ENCODE assay signal across 8 mouse cellular contexts in the genomic region with DNA sequence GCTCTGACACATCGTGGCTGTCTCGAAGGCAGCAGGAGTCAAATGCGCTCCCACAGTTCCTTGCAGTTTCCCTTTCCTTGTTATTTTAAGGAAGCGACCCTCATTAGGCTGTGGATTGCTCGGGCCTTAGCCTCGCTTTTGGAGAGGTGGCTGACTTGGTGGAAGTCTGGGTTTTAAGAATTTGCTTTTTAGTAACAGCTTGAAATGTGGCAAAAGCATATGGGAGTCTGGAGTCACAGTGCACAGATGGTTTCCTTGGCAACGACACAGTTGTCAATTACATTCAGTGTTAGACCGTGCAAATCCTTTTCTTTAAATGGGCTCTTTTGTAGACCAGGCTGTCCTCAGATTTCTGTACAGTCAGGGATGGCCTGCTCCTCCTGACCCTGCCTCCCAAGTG. TPM values are rescaled to one million over a fixed set of nuclear protein-coding genes. Genes with fewer than 3 reads are reported as not detected.
A peak's percentile ranks its signal among the peaks of the same experiment; 100 is the strongest.
DNase-seq lines count a peak whose midpoint lies in the region; ATAC-seq and TF ChIP-seq lines count a peak whose summit lies in the region.

No protein-coding gene starts in this region.

- peak overlapping the region; percentile 90 for H3K4me3 ChIP-seq in heart, embryonic 15.5 days
- peak overlapping the region; percentile 67 to 89 for H3K4me3 ChIP-seq in ES-E14 (ENCODE audit: insufficient read depth in 1 of 2, low read depth in 1 of 2, low read length in 2 of 2, poor library complexity in 1 of 2, severe bottlenecking in 1 of 2)
- H3K4me3 ChIP-seq in forebrain, embryonic 12.5 days (replicated peaks) = peak overlapping the region; percentile 99
- H3K4me3 ChIP-seq in liver, embryonic 11.5 days (ENCODE audit: low read depth, low read length) = peak overlapping the region; percentile 92

- H3K36me3 ChIP-seq in heart, embryonic 15.5 days = peaks cover 34% of the 10 kb centered on the region
- peaks cover 26% of the 10 kb centered on the region for H3K36me3 ChIP-seq in ES-E14 (ENCODE audit: control insufficient read depth, insufficient read depth, low read length, poor library complexity, severe bottlenecking)
- H3K36me3 ChIP-seq in forebrain, embryonic 12.5 days (replicated peaks) = peaks cover 33% of the 10 kb centered on the region
- peaks cover 26% of the 10 kb centered on the region for H3K36me3 ChIP-seq in liver, embryonic 11.5 days (ENCODE audit: control insufficient read depth, insufficient read depth, low read length)

- no peaks in the 10 kb centered on the region for H3K9me3 ChIP-seq in heart, embryonic 15.5 days (replicated peaks)
- no peaks in the 10 kb centered on the region for H3K9me3 ChIP-seq in ES-E14 (ENCODE audit: control insufficient read depth, insufficient read depth, low read depth, low read length)
- no peaks in the 10 kb centered on the region for H3K9me3 ChIP-seq in forebrain, embryonic 12.5 days
- H3K9me3 ChIP-seq in liver, embryonic 11.5 days (ENCODE audit: control insufficient read depth, low read length) = no peaks in the 10 kb centered on the region

- peak overlapping the region; percentile 88 for H3K27ac ChIP-seq in heart, embryonic 15.5 days
- H3K27ac ChIP-seq in ES-E14 (ENCODE audit: insufficient read depth, low read depth, low read length, poor library complexity, severe bottlenecking) = no peak overlapping the region
- peak overlapping the region; percentile 87 for H3K27ac ChIP-seq in forebrain, embryonic 12.5 days
- peak overlapping the region; percentile 94; the same call in 1 of the 2 replicates for H3K27ac ChIP-seq in liver, embryonic 11.5 days (ENCODE audit: low read depth, low read length)

- H3K4me2 ChIP-seq in heart, embryonic 15.5 days = peak overlapping the region; percentile 85
- H3K4me2 ChIP-seq in forebrain, embryonic 12.5 days = peak overlapping the region; percentile 91
- peak overlapping the region; percentile 62 for H3K4me2 ChIP-seq in liver, embryonic 11.5 days

- H3K4me1 ChIP-seq in heart, embryonic 15.5 days (replicated peaks) = peaks cover 15% of the 10 kb centered on the region
- H3K4me1 ChIP-seq in ES-E14 (ENCODE audit: control insufficient read depth in 2 of 2, insufficient read depth in 2 of 2, low read length in 2 of 2, poor library complexity in 1 of 2) = peaks cover 0 to 6% of the 10 kb centered on the region in 2 experiments; a peak in 2 of 4 replicates
- peaks cover 17% of the 10 kb centered on the region for H3K4me1 ChIP-seq in forebrain, embryonic 12.5 days
- peaks cover 4% of the 10 kb centered on the region for H3K4me1 ChIP-seq in liver, embryonic 11.5 days (replicated peaks; ENCODE audit: control insufficient read depth, insufficient read depth, low read length)

- H3K9ac ChIP-seq in heart, embryonic 15.5 days = peak overlapping the region; percentile 90
- peak overlapping the region; percentile 98 for H3K9ac ChIP-seq in ES-E14 (ENCODE audit: insufficient read depth, low read depth, low read length, poor library complexity, severe bottlenecking)
- peak overlapping the region; percentile 96 for H3K9ac ChIP-seq in forebrain, embryonic 12.5 days
- peak overlapping the region; percentile 94 for H3K9ac ChIP-seq in liver, embryonic 11.5 days (ENCODE audit: low read depth, low read length)

- DNase-seq in heart, adult 11 months = no peak
- DNase-seq in ES-E14 (ENCODE audit: low read depth, low spot score) = no peak
- DNase-seq in liver, embryonic 11.5 days (ENCODE audit: low spot score) = no peak
- DNase-seq in ovary, postnatal 10 days (ENCODE audit: low spot score) = no peak
- no peak for DNase-seq in adrenal gland, postnatal 4 days (ENCODE audit: low spot score in 2 of 2)
- DNase-seq in spleen, postnatal 10 days (ENCODE audit: low spot score in 2 of 2) = no peak

- no peaks in the 10 kb centered on the region for H3K27me3 ChIP-seq in heart, embryonic 15.5 days
- H3K27me3 ChIP-seq in forebrain, embryonic 12.5 days = peaks cover 14% of the 10 kb centered on the region; the same call in 1 of the 2 replicates
- no peaks in the 10 kb centered on the region for H3K27me3 ChIP-seq in liver, embryonic 11.5 days (replicated peaks; ENCODE audit: control insufficient read depth, insufficient read depth, low read length)

- in situ Hi-C loops in ES-E14 (cut with MboI; ENCODE audit: low sequenced_read_pairs in 2 of 2, unreplicated experiment in 2 of 2) = no loop called here

- ATAC-seq in heart, embryonic 15.5 days (replicated peaks; ENCODE audit: insufficient number of reproducible peaks, insufficient read depth, low FRiP score, low read depth) = no peak
- ATAC-seq in forebrain, embryonic 12.5 days (ENCODE audit: low FRiP score) = no peak
- no peak for ATAC-seq in liver, embryonic 11.5 days (replicated peaks; ENCODE audit: low FRiP score)

- 15% methylated on average over 8 of the region's 8 CpGs for WGBS in heart, embryonic 15.5 days
- 24% methylated on average over 8 of the region's 8 CpGs for WGBS in forebrain, embryonic 12.5 days
- WGBS in liver, embryonic 11.5 days = 19% methylated on average over 8 of the region's 8 CpGs

TF ChIP-seq in ES-E14, 5 proteins besides CTCF, POLR2A, EP300 and RAD21:
- no peak for TF ChIP-seq MAFK (IDR thresholded peaks at IDR 0.05; ENCODE audit: insufficient read depth, low read depth, low read length)
- TF ChIP-seq ZNF384 (IDR thresholded peaks at IDR 0.05; ENCODE audit: low read depth, low read length) = no peak
- TF ChIP-seq CHD2 (IDR thresholded peaks at IDR 0.05; ENCODE audit: low read depth, low read length) = no peak
- no peak for TF ChIP-seq HCFC1 (IDR thresholded peaks at IDR 0.05; ENCODE audit: borderline replicate concordance, insufficient read depth, low read length)
- no peak for TF ChIP-seq ZC3H11A (IDR thresholded peaks at IDR 0.05; ENCODE audit: borderline replicate concordance, low read depth, low read length)
TF ChIP-seq in ES-E14: peak in this region for 0.

RNA-seq across cellular contexts. Expression of gene Rae1, which starts 1.0 kb away (rescaled TPM):
- polyA plus RNA-seq in heart, embryonic 15.5 days (2015; fragmentation: Nextera tagmentation; extraction: Ambion mirVana) = 84.8 and 96.2 TPM in 2 replicates
- 120 and 123 TPM in 2 replicates for total RNA-seq in ES-E14 (2012; rRNA removed)
- 122 and 132 TPM in 2 replicates for polyA plus RNA-seq in forebrain, embryonic 12.5 days (2016; fragmentation: Nextera tagmentation; extraction: Ambion mirVana)
- polyA plus RNA-seq in liver, embryonic 11.5 days (2014; fragmentation: Nextera tagmentation; extraction: Ambion mirVana) = 172 and 181 TPM in 2 replicates
- 10 to 100 TPM; 68.5 to 76.5 TPM for total RNA-seq in adrenal gland, postnatal 4 days (2021)

RNA-seq across cellular contexts. Expression of gene Rbm38, which starts 19.4 kb away (rescaled TPM):
- polyA plus RNA-seq in heart, embryonic 15.5 days (2015; fragmentation: Nextera tagmentation; extraction: Ambion mirVana) = 108 and 120 TPM in 2 replicates
- total RNA-seq in ES-E14 (2012; rRNA removed) = 23.9 and 26.7 TPM in 2 replicates
- polyA plus RNA-seq in forebrain, embryonic 12.5 days (2016; fragmentation: Nextera tagmentation; extraction: Ambion mirVana) = 65.0 and 67.6 TPM in 2 replicates
- polyA plus RNA-seq in liver, embryonic 11.5 days (2014; fragmentation: Nextera tagmentation; extraction: Ambion mirVana) = 209 and 222 TPM in 2 replicates
- 10 to 100 TPM; 28.4 to 31.7 TPM for total RNA-seq in adrenal gland, postnatal 4 days (2021)

RNA-seq across cellular contexts. Expression of gene Spo11, which starts 23.4 kb away (rescaled TPM):
- 0.74 TPM in 1 of 2 replicates, not detected in the other for polyA plus RNA-seq in heart, embryonic 15.5 days (2015; fragmentation: Nextera tagmentation; extraction: Ambion mirVana)
- total RNA-seq in ES-E14 (2012; rRNA removed) = 0.05 and 0.13 TPM in 2 replicates
- 0.27 and 1.0 TPM in 2 replicates for polyA plus RNA-seq in forebrain, embryonic 12.5 days (2016; fragmentation: Nextera tagmentation; extraction: Ambion mirVana)
- 0.13 TPM in 1 of 2 replicates, not detected in the other for polyA plus RNA-seq in liver, embryonic 11.5 days (2014; fragmentation: Nextera tagmentation; extraction: Ambion mirVana)
- not detected for total RNA-seq in adrenal gland, postnatal 4 days (2021)
